Mouse (Mus musculus): ENCODE measurements at regions not wholly inside any gene's neighbourhood (a gene's known extent, or its start where the extent isn't known, plus 50 kb on each side); places are given as distances from the start of the nearest gene placed in this dataset.

DNA sequence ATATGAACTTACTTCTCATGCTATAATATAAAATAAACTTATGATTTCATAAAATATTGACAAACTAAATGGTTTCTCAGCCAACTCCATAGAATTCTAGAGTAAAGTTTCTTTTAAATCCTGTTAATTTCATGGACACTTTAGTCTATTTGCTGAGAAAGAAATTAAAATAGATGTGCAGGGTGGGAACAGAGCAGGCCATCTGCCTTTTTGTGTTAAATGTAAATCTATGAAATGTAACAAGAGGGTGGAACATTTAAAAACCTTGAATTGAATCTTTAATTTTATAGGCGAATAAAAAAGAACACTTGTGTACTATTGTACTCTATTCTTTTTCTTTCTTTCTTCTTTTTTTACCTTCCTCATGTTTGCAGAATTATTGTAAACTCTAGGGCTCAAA is 1050.7 kb downstream of the Tbl1xr1 start:
- Histone ChIP-seq H3K9me3 (no peaks in the 10 kb centered on the region), H3K27me3 (replicated peaks) (no peaks in the 10 kb centered on the region), H3K4me1 (no peaks in the 10 kb centered on the region), H3K4me3 (replicated peaks) (no peak overlapping the region), H3K36me3 (replicated peaks; ENCODE audit: low read length) (no peaks in the 10 kb centered on the region)
- TF ChIP-seq FLI1 (IDR thresholded peaks at IDR 0.05; ENCODE audit: low read length) (no peak), GATA1 (IDR thresholded peaks at IDR 0.05; ENCODE audit: borderline replicate concordance, low read length) (no peak)

DNA sequence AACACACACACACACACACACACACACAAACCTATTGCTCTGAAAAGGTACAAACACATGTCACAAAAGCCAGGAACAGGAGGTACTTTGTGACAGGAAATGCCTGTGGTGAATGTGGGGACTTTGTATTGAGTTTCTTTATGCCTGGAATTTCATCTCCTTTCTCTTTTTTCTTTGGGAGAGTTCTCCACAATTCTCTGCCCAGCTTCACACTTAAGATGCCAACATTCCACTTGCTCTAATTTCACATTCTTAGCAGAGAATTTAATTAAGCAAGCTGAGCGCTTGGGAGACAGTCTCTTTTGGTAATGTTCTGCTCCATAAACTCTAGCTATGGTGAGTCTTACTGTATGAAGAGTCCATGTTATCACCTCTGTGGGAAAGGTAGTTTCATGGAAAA is 1059.1 kb downstream of the Tbl1xr1 start:
- TF ChIP-seq GATA1 (IDR thresholded peaks at IDR 0.05; ENCODE audit: borderline replicate concordance, low read length) (no peak), FLI1 (IDR thresholded peaks at IDR 0.05; ENCODE audit: low read length) (no peak)
- no peaks in the 10 kb centered on the region for H3K27me3 ChIP-seq (replicated peaks)
- H3K4me1 ChIP-seq: no peaks in the 10 kb centered on the region
- H3K36me3 ChIP-seq (replicated peaks; ENCODE audit: low read length): no peaks in the 10 kb centered on the region
- no peak overlapping the region for H3K4me3 ChIP-seq (replicated peaks)
- no peaks in the 10 kb centered on the region for H3K9me3 ChIP-seq

DNA sequence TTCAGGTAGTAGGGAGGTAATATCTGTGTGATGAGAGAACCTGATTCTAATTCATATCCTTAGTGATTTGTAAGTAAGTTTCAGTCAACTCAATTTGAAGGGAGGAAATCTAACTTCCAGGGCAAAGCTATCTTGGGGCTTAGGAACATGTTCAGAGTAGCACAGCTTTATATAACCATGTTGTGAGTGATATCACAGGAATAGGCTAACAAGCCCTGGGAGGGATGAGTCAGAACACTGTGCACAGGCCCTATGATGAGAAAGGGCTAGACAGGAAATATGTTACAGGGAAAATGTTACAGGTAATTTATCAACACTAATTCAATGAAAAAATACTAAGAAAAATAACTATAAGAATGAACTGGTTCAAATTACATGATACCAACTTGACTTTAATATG is 1062.5 kb downstream of the Tbl1xr1 start:
- H3K9me3 ChIP-seq: no peaks in the 10 kb centered on the region
- no peak overlapping the region for H3K4me3 ChIP-seq (replicated peaks)
- no peaks in the 10 kb centered on the region for H3K4me1 ChIP-seq
- H3K27me3 ChIP-seq (replicated peaks): no peaks in the 10 kb centered on the region
- H3K36me3 ChIP-seq (replicated peaks; ENCODE audit: low read length): no peaks in the 10 kb centered on the region
- TF ChIP-seq GATA1 (IDR thresholded peaks at IDR 0.05; ENCODE audit: borderline replicate concordance, low read length): no peak
- no peak for TF ChIP-seq FLI1 (IDR thresholded peaks at IDR 0.05; ENCODE audit: low read length)

DNA sequence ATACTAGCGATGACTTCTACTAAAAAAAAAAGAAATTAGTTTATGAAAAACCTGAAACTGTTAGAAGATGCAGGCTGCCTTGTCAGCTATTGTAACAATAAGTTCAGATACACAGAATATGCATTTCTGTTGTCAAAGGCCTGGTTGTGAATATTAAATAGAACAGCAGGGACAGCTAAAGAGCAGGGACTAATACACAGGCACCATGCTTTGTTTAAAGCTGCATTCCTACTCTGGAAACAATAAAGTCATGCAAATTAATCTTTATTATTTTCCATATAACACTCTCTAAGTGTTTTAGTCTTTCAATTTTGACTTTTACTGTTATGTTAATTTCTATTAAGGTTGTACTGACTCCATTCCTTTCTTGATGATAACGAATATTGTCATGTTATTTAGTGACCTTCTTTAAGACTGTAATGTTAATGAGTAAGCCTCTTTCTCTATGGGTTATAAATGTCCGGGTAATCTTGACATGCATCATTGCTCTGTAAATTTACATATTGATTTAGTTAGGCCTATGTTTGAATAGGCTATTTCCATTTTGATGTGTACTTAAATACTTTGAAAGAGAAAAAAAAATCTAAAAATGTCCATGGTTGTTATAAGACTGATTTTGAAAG is 1088.5 kb downstream of the Tbl1xr1 start:
- TF ChIP-seq FLI1 (IDR thresholded peaks at IDR 0.05; ENCODE audit: low read length) (no peak), GATA1 (IDR thresholded peaks at IDR 0.05; ENCODE audit: borderline replicate concordance, low read length) (no peak)
- H3K36me3 ChIP-seq (replicated peaks; ENCODE audit: low read length): no peaks in the 10 kb centered on the region
- no peaks in the 10 kb centered on the region for H3K27me3 ChIP-seq (replicated peaks)
- H3K9me3 ChIP-seq: peaks cover 7% of the 10 kb centered on the region
- H3K4me3 ChIP-seq (replicated peaks): no peak overlapping the region
- H3K4me1 ChIP-seq: no peaks in the 10 kb centered on the region

DNA sequence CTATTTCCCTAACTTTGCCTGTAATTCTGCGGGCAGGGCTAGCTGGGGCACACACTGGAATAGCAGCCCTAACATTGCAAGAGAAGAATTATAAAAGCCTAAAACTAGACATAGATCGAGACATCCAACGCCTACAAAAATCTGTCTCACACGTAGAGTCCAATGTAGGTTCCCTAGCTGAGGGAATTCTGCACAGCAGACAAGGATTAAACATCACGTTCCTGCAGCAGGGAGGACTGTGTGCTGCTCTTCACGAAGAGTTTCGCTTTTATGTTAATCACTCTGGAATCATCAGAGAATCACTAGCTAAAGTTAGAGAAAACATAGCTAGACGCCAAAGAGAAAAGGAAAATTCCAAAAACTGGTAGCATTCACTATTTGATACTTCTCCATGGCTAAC is 1106.9 kb downstream of the Tbl1xr1 start:
- TF ChIP-seq FLI1 (IDR thresholded peaks at IDR 0.05; ENCODE audit: low read length) (no peak), GATA1 (IDR thresholded peaks at IDR 0.05; ENCODE audit: borderline replicate concordance, low read length) (no peak)
- H3K27me3 ChIP-seq (replicated peaks): no peaks in the 10 kb centered on the region
- no peaks in the 10 kb centered on the region for H3K4me1 ChIP-seq
- peaks cover 14% of the 10 kb centered on the region; the same call in 1 of the 2 replicates for H3K9me3 ChIP-seq
- H3K36me3 ChIP-seq (replicated peaks; ENCODE audit: low read length): no peaks in the 10 kb centered on the region
- H3K4me3 ChIP-seq (replicated peaks): no peak overlapping the region

DNA sequence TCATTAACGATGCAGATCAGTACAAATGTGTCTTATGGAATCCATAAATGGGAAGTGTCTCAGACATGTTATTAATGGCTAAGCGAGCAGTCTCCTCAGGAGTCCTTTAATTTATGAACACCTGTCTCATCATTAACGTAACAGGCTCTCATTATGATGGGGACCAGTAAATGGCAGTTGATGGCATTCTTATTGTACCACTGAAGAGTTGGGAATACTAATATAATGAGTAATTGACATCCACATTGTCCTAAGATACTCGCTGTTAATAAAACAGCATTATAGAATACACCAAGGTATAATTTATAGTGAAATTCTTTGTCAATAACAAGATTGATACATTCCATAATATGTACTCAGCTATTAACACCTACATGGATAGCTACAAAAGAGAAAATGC is 1112.0 kb downstream of the Tbl1xr1 start:
- peaks cover 4% of the 10 kb centered on the region; the same call in 1 of the 2 replicates for H3K9me3 ChIP-seq
- TF ChIP-seq GATA1 (IDR thresholded peaks at IDR 0.05; ENCODE audit: borderline replicate concordance, low read length) (no peak), FLI1 (IDR thresholded peaks at IDR 0.05; ENCODE audit: low read length) (no peak)
- H3K4me3 ChIP-seq (replicated peaks): no peak overlapping the region
- H3K4me1 ChIP-seq: no peaks in the 10 kb centered on the region
- no peaks in the 10 kb centered on the region for H3K27me3 ChIP-seq (replicated peaks)
- no peaks in the 10 kb centered on the region for H3K36me3 ChIP-seq (replicated peaks; ENCODE audit: low read length)

DNA sequence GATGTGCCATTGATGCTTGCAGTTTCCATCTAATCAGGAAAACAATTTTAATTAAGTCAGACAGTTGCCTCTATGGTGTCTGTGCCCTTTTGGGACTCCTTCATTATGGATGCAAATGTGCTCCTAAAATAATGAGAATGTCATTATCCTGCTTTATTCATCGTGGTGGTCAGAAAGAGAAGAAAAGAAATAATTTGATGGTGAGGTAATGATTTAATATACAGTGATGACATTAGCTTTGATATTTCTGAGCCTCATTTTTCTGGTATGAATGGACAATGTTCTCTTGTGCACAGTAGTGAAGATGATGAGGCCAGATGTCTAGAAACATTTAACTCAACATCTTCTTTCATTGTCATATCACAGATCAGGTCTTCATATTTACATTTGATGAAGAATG is 1123.6 kb downstream of the Tbl1xr1 start:
- TF ChIP-seq FLI1 (IDR thresholded peaks at IDR 0.05; ENCODE audit: low read length) (no peak), GATA1 (IDR thresholded peaks at IDR 0.05; ENCODE audit: borderline replicate concordance, low read length) (no peak)
- Histone ChIP-seq H3K27me3 (replicated peaks) (no peaks in the 10 kb centered on the region), H3K4me1 (no peaks in the 10 kb centered on the region), H3K4me3 (replicated peaks) (no peak overlapping the region), H3K36me3 (replicated peaks; ENCODE audit: low read length) (no peaks in the 10 kb centered on the region), H3K9me3 (no peaks in the 10 kb centered on the region)

DNA sequence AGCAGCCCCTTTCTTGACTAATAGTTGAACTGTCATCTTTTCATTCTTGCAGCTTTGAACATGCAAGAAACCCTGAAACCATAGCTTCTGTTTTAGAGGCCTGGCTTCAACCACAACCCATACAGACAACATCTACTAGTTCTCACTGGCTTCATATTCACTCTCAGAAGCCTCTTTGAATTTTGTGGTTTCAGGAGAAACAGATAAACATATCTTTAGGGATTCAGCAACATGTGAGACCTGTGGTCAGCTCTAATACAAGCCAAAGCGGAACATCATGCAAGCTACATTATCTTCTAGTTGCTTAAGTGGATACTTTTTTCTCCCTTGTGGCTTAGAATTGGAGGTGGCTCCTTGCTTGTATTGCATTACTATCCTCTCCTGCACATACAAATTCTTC is 1138.0 kb downstream of the Tbl1xr1 start:
- no peak overlapping the region for H3K4me3 ChIP-seq (replicated peaks)

DNA sequence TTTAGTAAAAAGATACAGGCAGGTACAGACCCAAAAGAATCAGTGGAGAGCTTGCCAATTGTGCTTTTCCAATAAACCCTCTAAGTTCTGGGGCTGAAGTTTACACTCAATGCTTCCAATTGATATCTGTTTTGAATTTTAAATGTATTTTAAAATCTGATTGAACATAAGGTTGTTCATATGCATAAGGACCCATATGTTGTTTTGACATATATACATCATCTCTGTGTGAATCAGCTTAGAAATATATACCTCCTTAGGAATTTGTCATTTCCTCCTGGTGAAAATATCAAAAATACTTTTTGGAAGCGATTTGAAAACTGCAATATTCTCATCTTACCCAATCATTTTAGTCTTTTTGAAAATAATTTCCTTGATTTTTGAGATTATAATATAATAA is 1140.3 kb downstream of the Tbl1xr1 start:
- no peaks in the 10 kb centered on the region for H3K36me3 ChIP-seq (replicated peaks; ENCODE audit: low read length)
- H3K9me3 ChIP-seq: no peaks in the 10 kb centered on the region
- no peaks in the 10 kb centered on the region for H3K27me3 ChIP-seq (replicated peaks)
- no peaks in the 10 kb centered on the region for H3K4me1 ChIP-seq
- TF ChIP-seq GATA1 (IDR thresholded peaks at IDR 0.05; ENCODE audit: borderline replicate concordance, low read length) (no peak), FLI1 (IDR thresholded peaks at IDR 0.05; ENCODE audit: low read length) (no peak)
- H3K4me3 ChIP-seq (replicated peaks): no peak overlapping the region

More for the DNA sequence above, 1138.0 kb downstream of the Tbl1xr1 start:
- TF ChIP-seq FLI1 (IDR thresholded peaks at IDR 0.05; ENCODE audit: low read length): no peak
- Histone ChIP-seq H3K36me3 (replicated peaks; ENCODE audit: low read length) (no peaks in the 10 kb centered on the region), H3K9me3 (no peaks in the 10 kb centered on the region), H3K27me3 (replicated peaks) (no peaks in the 10 kb centered on the region), H3K4me1 (no peaks in the 10 kb centered on the region)

DNA sequence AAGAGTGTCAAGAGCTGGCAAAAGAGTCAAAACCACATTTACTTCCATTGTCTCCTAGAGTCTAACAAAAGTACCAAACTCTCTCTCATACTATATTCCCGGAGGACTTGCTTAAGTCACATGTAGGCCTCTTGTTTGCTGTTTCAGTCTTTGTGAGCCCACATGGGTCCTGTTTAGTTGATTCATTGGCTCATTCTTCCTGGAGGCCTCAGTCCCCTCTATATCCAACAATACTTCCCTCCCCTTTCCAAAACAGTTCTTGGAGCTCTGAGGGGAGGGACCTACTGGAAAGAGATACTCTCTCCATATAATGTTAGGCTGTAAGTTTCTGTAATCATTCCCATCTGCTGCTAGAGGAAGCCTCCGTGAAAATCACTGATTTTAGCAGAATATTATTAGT is 1171.8 kb downstream of the Tbl1xr1 start:
- no peak overlapping the region for H3K4me3 ChIP-seq (replicated peaks)
- TF ChIP-seq FLI1 (IDR thresholded peaks at IDR 0.05; ENCODE audit: low read length) (no peak), GATA1 (IDR thresholded peaks at IDR 0.05; ENCODE audit: borderline replicate concordance, low read length) (no peak)
- no peaks in the 10 kb centered on the region for H3K27me3 ChIP-seq (replicated peaks)
- H3K9me3 ChIP-seq: peaks cover 6% of the 10 kb centered on the region
- H3K4me1 ChIP-seq: no peaks in the 10 kb centered on the region
- no peaks in the 10 kb centered on the region for H3K36me3 ChIP-seq (replicated peaks; ENCODE audit: low read length)

DNA sequence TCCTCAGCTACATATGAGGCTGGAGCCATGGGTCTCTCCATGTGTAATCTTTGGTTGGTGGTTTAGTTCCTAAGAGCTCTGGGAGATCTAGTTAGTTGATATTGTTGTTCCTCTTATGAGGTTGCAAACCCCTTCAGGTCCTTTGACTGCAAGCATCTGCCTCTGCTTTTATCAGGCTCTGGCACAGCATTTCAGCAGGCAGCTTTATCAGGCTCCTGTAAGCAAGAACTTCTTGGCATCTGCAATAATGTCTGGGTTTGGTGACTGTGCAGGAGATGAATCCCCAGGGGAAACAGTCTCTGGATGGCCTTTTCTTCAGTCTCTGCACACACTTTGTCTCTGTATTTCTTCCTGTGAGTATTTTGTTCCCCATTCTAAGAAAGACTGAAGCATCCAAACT is 1175.7 kb downstream of the Tbl1xr1 start:
- Histone ChIP-seq H3K36me3 (replicated peaks; ENCODE audit: low read length) (no peaks in the 10 kb centered on the region), H3K4me3 (replicated peaks) (no peak overlapping the region), H3K9me3 (peaks cover 10% of the 10 kb centered on the region), H3K27me3 (replicated peaks) (no peaks in the 10 kb centered on the region), H3K4me1 (no peaks in the 10 kb centered on the region)
- no peak for TF ChIP-seq GATA1 (IDR thresholded peaks at IDR 0.05; ENCODE audit: borderline replicate concordance, low read length)
- no peak for TF ChIP-seq FLI1 (IDR thresholded peaks at IDR 0.05; ENCODE audit: low read length)

All from megakaryocyte, embryonic 14.5 days (primary cell).